Mouse (Mus musculus) CH12.LX (cell line): ENCODE results near the gene Cep350. TPM values are rescaled to one million over a fixed set of nuclear protein-coding genes. Genes with fewer than 3 reads are reported as not detected.
A peak's percentile ranks its signal among the peaks of the same experiment; 100 is the strongest.

Source experiments
- DNase-seq: peaks from one replicate; pipeline ENCODE4 v3.0.0-alpha.2; 2013; ENCODE audit errors: extremely low read depth
- H3K27ac ChIP-seq: 2 replicates; pipeline ENCODE4 v1.5.1; 2012; ENCODE audit warnings: low read depth, mild to moderate bottlenecking, control low read depth, moderate library complexity; ENCODE audit not compliant: insufficient read depth
- H3K27me3 ChIP-seq: replicated peaks from 2 replicates; pipeline ENCODE3; 2012; ENCODE audit warnings: inconsistent platforms
- H3K36me3 ChIP-seq, 2 experiments: replicated peaks in 1 of 2; 2 replicates each; pipeline versions ENCODE3 to v1.6.1; 2012; ENCODE audit warnings: inconsistent platforms in 1 of 2, low read length in 1 of 2, mild to moderate bottlenecking in 1 of 2, mixed read lengths in 1 of 2, moderate library complexity in 1 of 2; ENCODE audit not compliant: control insufficient read depth in 1 of 2, insufficient read depth in 1 of 2
- H3K4me1 ChIP-seq, 2 experiments: 2 replicates each; pipeline ENCODE4 v1.6.1; 2012; ENCODE audit warnings: inconsistent platforms in 1 of 2, moderate library complexity in 1 of 2; ENCODE audit not compliant: insufficient read depth in 2 of 2, control insufficient read depth in 1 of 2
- H3K4me2 ChIP-seq: 2 replicates; pipeline ENCODE4 v1.6.1; 2012; ENCODE audit warnings: low read depth, mild to moderate bottlenecking, control low read depth; ENCODE audit not compliant: poor library complexity, insufficient read depth, severe bottlenecking
- H3K4me3 ChIP-seq, 3 experiments: fragments of 150-350 bp in 1 of 3; sonication (generic) in 1 of 3; replicated peaks in 1 of 3; 2 replicates each; pipeline versions ENCODE3 to v1.5.1; 2011 to 2012; ENCODE audit warnings: low read depth in 2 of 3, low read length in 2 of 3, mild to moderate bottlenecking in 2 of 3, moderate library complexity in 2 of 3, control low read depth in 1 of 3, improper control_type of control experiment in 1 of 3, inconsistent platforms in 1 of 3, mixed read lengths in 1 of 3; ENCODE audit not compliant: poor library complexity in 1 of 3
- H3K79me2 ChIP-seq: replicated peaks from 2 replicates; pipeline ENCODE4 v1.6.1; 2012; ENCODE audit warnings: mild to moderate bottlenecking, moderate library complexity; ENCODE audit not compliant: control insufficient read depth, poor library complexity, insufficient read depth, severe bottlenecking; ENCODE audit errors: extremely low read depth
- H3K9ac ChIP-seq: 2 replicates; pipeline ENCODE4 v1.6.1; 2012; ENCODE audit warnings: low read depth, mild to moderate bottlenecking, control low read depth, moderate library complexity; ENCODE audit not compliant: insufficient read depth
- H3K9me3 ChIP-seq: replicated peaks from 2 replicates; pipeline ENCODE3; 2012; ENCODE audit warnings: low read length, inconsistent platforms, mixed read lengths
- CHD2 ChIP-seq: IDR thresholded peaks from 2 replicates; pipeline ENCODE4 v1.6.1; 2011; ENCODE audit warnings: low read length, improper control_type of control experiment
- CTCF ChIP-seq, 2 experiments: IDR thresholded peaks in 1 of 2; conservative IDR thresholded peaks in 1 of 2; 2 replicates each; pipeline ENCODE4 v1.5.1; 2011 to 2012; ENCODE audit warnings: low read depth in 2 of 2, low read length in 2 of 2, improper control_type of control experiment in 1 of 2, inconsistent platforms in 1 of 2, mild to moderate bottlenecking in 1 of 2, moderate library complexity in 1 of 2
- ELF1 ChIP-seq: IDR thresholded peaks from 2 replicates; pipeline ENCODE4 v1.6.1; 2014; ENCODE audit warnings: low read depth, mild to moderate bottlenecking, inconsistent platforms, low read length, improper control_type of control experiment
- EP300 ChIP-seq: IDR thresholded peaks from 2 replicates; pipeline ENCODE4 v1.6.1; 2011; ENCODE audit warnings: low read length, improper control_type of control experiment
- HCFC1 ChIP-seq: IDR thresholded peaks from 2 replicates; pipeline ENCODE4 v1.6.1; 2012; ENCODE audit warnings: low read depth, mild to moderate bottlenecking, inconsistent platforms, low read length, improper control_type of control experiment
- JUN ChIP-seq: IDR thresholded peaks from 2 replicates; pipeline ENCODE4 v1.6.1; 2011; ENCODE audit warnings: low read depth, mild to moderate bottlenecking, low read length, improper control_type of control experiment, moderate library complexity; ENCODE audit not compliant: insufficient read depth
- MAFK ChIP-seq: IDR thresholded peaks from 2 replicates; pipeline ENCODE4 v1.6.1; 2011; ENCODE audit warnings: low read length, improper control_type of control experiment; ENCODE audit not compliant: insufficient replicate concordance
- MAZ ChIP-seq: IDR thresholded peaks from 2 replicates; pipeline ENCODE4 v1.6.1; 2012; ENCODE audit warnings: low read depth, mild to moderate bottlenecking, inconsistent platforms, low read length, improper control_type of control experiment, moderate library complexity
- MEF2A ChIP-seq: IDR thresholded peaks from 2 replicates; pipeline ENCODE4 v1.6.1; 2014; ENCODE audit warnings: low read depth, mild to moderate bottlenecking, inconsistent platforms, low read length, improper control_type of control experiment, borderline replicate concordance
- MXI1 ChIP-seq: IDR thresholded peaks from 2 replicates; pipeline ENCODE4 v1.6.1; 2011; ENCODE audit warnings: mild to moderate bottlenecking, low read depth, low read length, improper control_type of control experiment
- PAX5 ChIP-seq: IDR thresholded peaks from 2 replicates; pipeline ENCODE4 v1.6.1; 2012; ENCODE audit warnings: low read length, inconsistent platforms, mixed read lengths
- POLR2AphosphoS2 ChIP-seq: IDR thresholded peaks from 2 replicates; pipeline ENCODE4 v1.6.1; 2011; ENCODE audit warnings: low read depth, low read length, improper control_type of control experiment
- SIN3A ChIP-seq: IDR thresholded peaks from 2 replicates; pipeline ENCODE4 v1.6.1; 2012; ENCODE audit warnings: low read length, improper control_type of control experiment, inconsistent platforms
- SMC3 ChIP-seq: IDR thresholded peaks from 2 replicates; pipeline ENCODE4 v1.6.1; 2011; ENCODE audit warnings: low read depth, low read length, improper control_type of control experiment
- TBP ChIP-seq: conservative IDR thresholded peaks from 2 replicates; pipeline ENCODE4 v1.6.1; 2011; ENCODE audit warnings: low read depth, low read length, improper control_type of control experiment
- TCF12 ChIP-seq: IDR thresholded peaks from 2 replicates; pipeline ENCODE4 v1.6.1; 2014; ENCODE audit warnings: low read depth, mild to moderate bottlenecking, inconsistent platforms, low read length, improper control_type of control experiment
- USF1 ChIP-seq: IDR thresholded peaks from 2 replicates; pipeline ENCODE4 v1.6.1; 2014; ENCODE audit warnings: low read depth, mild to moderate bottlenecking, inconsistent platforms, low read length, improper control_type of control experiment
- USF2 ChIP-seq: conservative IDR thresholded peaks from 2 replicates; pipeline ENCODE4 v1.6.1; 2011; ENCODE audit warnings: low read depth, low read length, improper control_type of control experiment
- ZKSCAN1 ChIP-seq: IDR thresholded peaks from 2 replicates; pipeline ENCODE4 v1.6.1; 2012; ENCODE audit warnings: low read depth, inconsistent platforms, low read length, improper control_type of control experiment, borderline replicate concordance
- ZMIZ1 ChIP-seq: IDR thresholded peaks from 2 replicates; pipeline ENCODE4 v1.6.1; 2012; ENCODE audit warnings: low read depth, mild to moderate bottlenecking, inconsistent platforms, low read length, improper control_type of control experiment
- ZNF384 ChIP-seq: IDR thresholded peaks from 2 replicates; pipeline ENCODE4 v1.6.1; 2012; ENCODE audit warnings: low read depth, low read length, improper control_type of control experiment, inconsistent platforms
- dilution Hi-C: fragments of 300-500 bp; cut with MboI; formaldehyde crosslinking; loops from 2 replicates; pipeline ENCODE4 v1.14.3; 2020; ENCODE audit warnings: low sequenced_read_pairs; ENCODE audit not compliant: extremely low pct_unique_long_range_greater_than_20kb, extremely low pct_ligation_motif_present
- in situ Hi-C: fragments of 300-500 bp; cut with MboI; formaldehyde crosslinking; loops from 3 replicates; pipeline ENCODE4 v1.14.3; 2019; ENCODE audit warnings: low sequenced_read_pairs, low pct_ligation_motif_present, low pct_unique_long_range_greater_than_20kb, mixed read lengths
- polyA plus RNA-seq: library from polyadenylated mRNA; unstranded; fragments of >175 nt; gene quantifications from 2 replicates; pipeline ENCODE4 v1.2.1, GENCODE M21; 2012; ENCODE audit warnings: low read depth; ENCODE audit not compliant: insufficient read length
- total RNA-seq, 2 experiments: library from RNA; depleted of rRNA; stranded (reverse); fragments of 300-350 nt in 1 of 2; fragments of >200 nt in 1 of 2; gene quantifications; 2 replicates each; pipeline ENCODE4 v1.2.3; 2012 to 2014

Cep350 gene
- total and polyA plus RNA-seq, 3 experiments, result 3.5 to 8.3 (median 6.8) TPM

GRCm38 (mm10) chr1:155974931-155975330 is 1.9 kb upstream of the Cep350 start:
- no peak for TF ChIP-seq HCFC1
- TF ChIP-seq CTCF (conservative IDR thresholded peaks at IDR 0.05 in 1 of 2, IDR thresholded peaks at IDR 0.05 in 1 of 2; ENCODE audit: low read depth in 2 of 2, low read length in 2 of 2), result no peak
- no peak for TF ChIP-seq USF1
- no peak for TF ChIP-seq MXI1
- TF ChIP-seq JUN, result no peak
- TF ChIP-seq MEF2A, result no peak
- no peak for TF ChIP-seq SMC3
- TF ChIP-seq CHD2, result no peak
- TF ChIP-seq MAZ, result no peak
- TF ChIP-seq ELF1, result no peak
- no peak for TF ChIP-seq ZKSCAN1
- TF ChIP-seq EP300, result no peak
- no peak for TF ChIP-seq TCF12
- TF ChIP-seq ZMIZ1, result no peak
- TF ChIP-seq USF2, result no peak
- peaks cover 8% of the 10 kb centered on the region for H3K9me3 ChIP-seq
- no peak overlapping the region for H3K4me3 ChIP-seq
- H3K4me1 ChIP-seq, result peaks cover 0 to 22% of the 10 kb centered on the region in 2 experiments; a peak in 2 of 4 replicates
- no peaks in the 10 kb centered on the region for H3K27me3 ChIP-seq
- peak overlapping the region; percentile 39; the same call in 1 of the 2 replicates for H3K9ac ChIP-seq
- peaks cover 8% of the 10 kb centered on the region for H3K79me2 ChIP-seq
- DNase-seq, result no peak
- no peaks in the 10 kb centered on the region for H3K36me3 ChIP-seq
- in situ Hi-C loops, result no loop called here
- dilution Hi-C loops, result no loop called here
- no peak overlapping the region for H3K27ac ChIP-seq
- no peak overlapping the region for H3K4me2 ChIP-seq

GRCm38 (mm10) chr1:155973719-155974379 is 794 bp upstream of the Cep350 start:
- peaks cover 0 to 30% of the 10 kb centered on the region in 2 experiments; a peak in 2 of 4 replicates for H3K4me1 ChIP-seq
- peaks cover 8% of the 10 kb centered on the region for H3K9me3 ChIP-seq
- H3K4me3 ChIP-seq, result peak overlapping the region; percentile 64 to 94 (median 65)
- H3K27ac ChIP-seq, result peak overlapping the region; percentile 57
- DNase-seq, result no peak
- H3K79me2 ChIP-seq, result peaks cover 8% of the 10 kb centered on the region
- peak overlapping the region; percentile 53 for H3K9ac ChIP-seq
- peak overlapping the region; percentile 88 for H3K4me2 ChIP-seq
- TF ChIP-seq PAX5, result no peak
- TF ChIP-seq ZNF384, result no peak
- TF ChIP-seq SMC3, result no peak
- TF ChIP-seq MAFK, result no peak
- no peak for TF ChIP-seq JUN
- TF ChIP-seq USF1, result no peak
- 0 out of 2 replicates have a peak, but pooled peaks have one; percentile 13 for TF ChIP-seq MAZ
- peak; percentile 74 for TF ChIP-seq SIN3A
- TF ChIP-seq MXI1, result no peak
- TF ChIP-seq POLR2AphosphoS2, result no peak
- TF ChIP-seq TBP, result peak; percentile 13; the same call in 1 of the 2 replicates
- TF ChIP-seq CTCF (conservative IDR thresholded peaks at IDR 0.05 in 1 of 2, IDR thresholded peaks at IDR 0.05 in 1 of 2; ENCODE audit: low read depth in 2 of 2, low read length in 2 of 2), result peak in 1 of 2 experiments; percentile 29; a peak in 2 of 4 replicates
- dilution Hi-C loops, result no loop called here
- no peaks in the 10 kb centered on the region for H3K36me3 ChIP-seq
- H3K27me3 ChIP-seq, result no peaks in the 10 kb centered on the region
- in situ Hi-C loops, result no loop called here
